Mouse (Mus musculus) ovary, adult 18-20 months (tissue): ENCODE measurements around the gene Kncn.

ENCODE experiments used
- DNase-seq: peaks from one replicate; pipeline ENCODE4 v3.0.0; 2022; ENCODE audit warnings: low spot score, mixed read lengths

Gene Kncn

DNA sequence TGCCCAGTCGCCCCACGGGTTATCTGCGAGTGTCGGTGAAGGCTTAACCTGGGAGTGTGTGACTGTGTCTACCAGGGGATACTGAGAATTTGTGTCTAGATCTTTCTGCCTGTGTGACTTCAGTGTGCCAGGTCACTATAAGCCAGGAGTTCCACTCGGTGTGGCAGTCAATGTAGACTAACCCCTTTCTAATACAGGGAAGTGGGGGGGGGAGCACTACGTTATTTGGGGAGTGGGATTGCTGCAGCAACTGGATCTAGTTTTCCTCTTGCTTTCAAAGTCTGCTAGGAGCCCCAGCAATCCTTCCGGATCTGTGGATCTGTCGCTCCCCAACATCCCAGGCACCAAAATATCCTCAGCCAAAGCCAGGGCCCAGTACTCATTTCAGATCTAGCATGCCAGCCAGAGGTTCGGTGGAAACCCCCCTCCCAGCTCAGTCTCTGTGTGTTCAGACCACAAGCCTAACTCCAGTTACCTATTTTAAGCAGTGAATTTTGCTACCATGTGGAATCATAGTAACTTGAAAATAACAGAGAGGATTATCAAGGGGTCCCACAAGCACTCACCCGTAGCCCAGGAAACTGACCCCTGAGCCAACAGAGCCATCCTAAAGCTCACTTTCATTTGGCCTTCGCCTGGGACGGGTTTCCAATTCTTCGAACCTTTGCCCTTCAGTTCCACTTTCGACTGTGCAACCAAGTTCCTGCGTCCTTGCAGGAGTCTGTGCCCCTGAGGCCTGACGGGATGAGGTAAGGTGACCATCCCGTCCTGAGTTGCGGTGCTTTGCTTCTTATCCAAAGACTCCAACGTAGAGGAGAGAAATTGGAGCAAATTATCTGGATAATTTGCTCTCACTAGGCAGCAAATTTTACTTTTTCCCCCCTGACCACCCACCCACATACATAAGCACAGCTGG, 53.1 kb downstream of the Kncn start:
- no peak for DNase-seq

DNA sequence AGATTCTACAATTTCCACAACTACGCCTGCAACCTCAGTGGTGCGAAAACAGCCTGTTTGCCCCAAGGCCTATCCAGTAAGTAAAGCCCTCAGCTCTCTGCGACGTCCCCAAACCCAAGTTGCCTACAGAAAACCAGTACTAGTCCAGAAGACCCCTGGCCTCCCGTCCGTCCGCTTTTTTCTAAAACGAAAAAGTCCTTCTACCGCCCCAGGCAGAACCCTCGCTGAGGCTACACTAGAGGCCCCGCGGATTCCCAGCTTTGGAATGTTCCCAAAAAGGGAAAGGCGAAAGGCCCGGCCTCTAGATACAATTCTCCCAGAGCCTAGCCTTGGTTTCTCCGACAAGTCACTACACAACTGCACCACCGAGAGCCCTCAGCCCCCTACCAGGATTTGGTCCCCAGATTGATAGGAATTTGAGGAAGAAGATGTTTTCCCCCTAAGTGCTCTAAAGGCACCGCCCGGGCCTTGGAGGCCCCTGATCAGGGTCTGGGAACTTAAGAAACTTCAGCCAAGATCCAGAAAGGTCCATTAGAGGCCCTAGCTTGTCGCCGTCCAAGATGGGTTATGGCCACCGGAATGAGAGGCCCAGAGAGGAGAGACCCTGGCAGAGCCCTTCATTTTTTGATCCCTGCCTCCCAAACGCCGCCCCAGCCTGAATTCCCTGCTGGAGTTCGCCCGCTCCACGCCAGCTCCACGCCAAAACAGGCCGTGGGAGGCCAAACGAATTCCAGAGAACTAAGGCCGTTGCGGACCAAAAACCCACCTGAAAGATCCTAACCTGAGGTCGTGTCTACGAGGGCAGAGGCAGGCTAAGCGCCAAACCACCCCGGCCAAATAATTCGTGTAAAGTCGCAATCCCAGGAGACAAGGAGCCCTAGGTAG, 54.3 kb downstream of the Kncn start:
- no peak for DNase-seq
